Mouse (Mus musculus) adrenal gland, postnatal 36 days (tissue): Measurements from ENCODE around the gene Canx. TPM values are rescaled to one million over a fixed set of nuclear protein-coding genes. Genes with fewer than 3 reads are reported as not detected.

Source experiments
- DNase-seq, 2 experiments: peaks; one replicate each; pipeline ENCODE4 v3.0.0; 2021; ENCODE audit warnings: mixed read lengths in 1 of 2
- microRNA-seq: library from miRNA; unstranded; fragments of <30 nt; microRNA quantifications from one replicate; pipeline ENCODE4 v1.2.0, GENCODE M21; 2021
- total RNA-seq, 2 experiments: library from RNA; stranded (reverse); gene quantifications; 2 replicates each; pipeline ENCODE4 v1.2.3; 2021

The Canx gene
- total RNA-seq, 2 experiments from 2014 or later: 473 to 490 TPM

DNA sequence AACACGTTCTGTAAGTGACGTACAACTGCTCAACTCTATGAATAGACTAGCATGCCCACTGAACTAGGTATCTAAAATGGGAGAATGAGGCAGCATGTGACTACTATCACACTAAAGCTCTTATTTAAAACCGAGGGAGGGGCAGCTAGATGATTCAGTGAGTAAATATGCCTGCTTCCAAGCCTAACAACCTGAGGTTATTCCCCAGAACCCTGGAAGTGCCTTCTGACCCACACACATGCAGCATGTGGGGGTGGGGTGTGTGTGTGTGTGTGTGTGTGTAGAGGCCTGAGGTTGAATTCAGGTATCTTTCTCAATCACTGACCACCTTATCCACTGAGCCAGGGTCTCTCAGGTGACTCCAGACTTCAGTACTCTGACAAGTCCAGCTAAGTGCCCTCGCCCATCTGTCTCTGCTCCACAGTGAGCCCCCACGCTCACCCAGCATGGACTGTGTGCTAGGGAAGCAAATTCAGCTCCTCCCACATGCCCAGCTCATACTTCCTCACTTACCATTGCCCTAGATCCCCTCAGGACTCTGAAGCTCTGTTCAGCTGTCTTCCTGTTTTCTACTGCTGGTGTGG lies 49.8 kb downstream of the Canx start:
- no peak for DNase-seq

DNA sequence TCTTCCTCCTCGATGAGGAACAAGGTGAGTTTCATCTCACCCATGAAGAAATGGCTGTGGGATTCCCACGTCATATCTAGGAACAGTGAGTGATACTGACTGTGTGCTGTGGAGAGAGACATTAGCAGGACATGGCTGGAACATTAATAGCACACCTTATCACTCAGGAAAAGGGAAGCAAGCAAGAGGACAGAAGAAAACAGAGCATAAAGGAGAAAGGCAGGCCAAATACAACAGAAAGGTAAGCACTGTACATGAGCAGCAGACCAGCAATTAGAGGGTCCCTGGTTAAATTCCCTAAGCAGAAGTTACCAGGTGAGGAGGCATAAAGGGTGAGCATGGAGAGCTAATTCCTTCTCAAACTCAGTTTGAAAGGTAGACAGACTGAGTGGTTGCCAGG lies 50.4 kb downstream of the Canx start:
- no peak for DNase-seq

DNA sequence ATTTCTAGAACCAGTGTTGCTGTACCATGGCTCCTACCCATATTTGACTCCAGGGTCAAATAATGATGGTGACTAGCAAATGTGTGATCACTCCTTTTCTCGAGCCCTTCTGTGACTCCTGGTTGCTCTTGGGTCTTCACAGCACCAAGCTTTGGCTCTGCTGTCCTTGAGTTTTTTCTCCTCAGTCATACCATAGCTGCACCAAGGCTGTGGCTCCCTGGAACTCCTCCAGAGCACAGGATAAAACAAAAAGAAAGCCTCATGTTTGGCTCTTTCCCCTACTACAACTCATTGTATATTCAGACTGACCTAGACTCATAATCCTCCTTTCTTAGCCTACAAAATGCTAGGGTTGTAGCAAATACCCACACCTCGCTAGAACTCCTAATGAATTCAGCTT lies 52.7 kb downstream of the Canx start:
- DNase-seq: peak; percentile 42 to 56

- no peak for DNase-seq
Measured at GRCm38 (mm10) chr11:50269885-50270284, 55.6 kb downstream of the Canx start.

GRCm38 (mm10) chr11:50269163-50269562 lies 56.3 kb downstream of the Canx start:
- peak; percentile 42 to 45 for DNase-seq

DNA sequence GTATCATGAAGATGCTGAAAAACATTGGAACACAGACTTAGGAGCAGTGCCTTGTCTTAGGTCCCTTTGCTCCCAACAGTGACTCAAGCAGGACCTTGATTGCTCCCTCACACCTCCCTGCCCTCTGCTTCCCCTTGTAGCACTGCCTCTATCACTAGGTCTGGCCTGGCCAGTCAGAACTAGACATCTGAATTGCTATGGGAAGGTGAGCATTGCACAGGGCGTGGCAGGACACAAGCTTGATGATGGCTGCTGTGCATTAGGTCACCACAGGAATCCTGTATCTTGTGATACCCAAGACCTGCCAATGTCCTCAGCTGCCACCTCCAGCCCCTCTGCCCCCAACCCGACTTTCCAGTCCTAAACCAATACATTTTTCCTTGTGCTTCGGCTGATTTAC lies 58.5 kb downstream of the Canx start:
- no peak for DNase-seq

- DNase-seq: no peak
Measured at GRCm38 (mm10) chr11:50265931-50266330, 59.5 kb downstream of the Canx start.

GRCm38 (mm10) chr11:50263198-50263597 lies 62.3 kb downstream of the Canx start:
- DNase-seq: no peak

DNA sequence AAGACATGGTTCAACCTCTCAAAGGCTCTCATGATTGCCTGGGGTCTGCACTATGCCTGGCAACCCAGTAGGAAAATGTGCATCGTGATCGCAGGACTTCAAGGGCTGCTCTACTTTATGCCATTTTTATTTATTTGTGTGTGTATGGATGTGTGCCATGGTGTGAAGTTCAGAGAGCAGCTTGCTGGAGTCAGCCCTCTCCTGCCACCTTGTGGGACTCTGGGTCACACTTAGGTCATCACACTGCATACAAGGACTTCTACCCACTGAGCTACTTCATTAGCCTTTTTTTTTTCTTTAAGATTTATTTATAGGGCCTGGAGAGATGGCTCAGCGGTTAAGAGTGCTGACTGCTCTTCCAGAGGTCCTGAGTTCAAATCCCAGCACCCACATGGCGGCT lies 63.5 kb downstream of the Canx start:
- DNase-seq: peak in 1 of 2 experiments; percentile 46

DNA sequence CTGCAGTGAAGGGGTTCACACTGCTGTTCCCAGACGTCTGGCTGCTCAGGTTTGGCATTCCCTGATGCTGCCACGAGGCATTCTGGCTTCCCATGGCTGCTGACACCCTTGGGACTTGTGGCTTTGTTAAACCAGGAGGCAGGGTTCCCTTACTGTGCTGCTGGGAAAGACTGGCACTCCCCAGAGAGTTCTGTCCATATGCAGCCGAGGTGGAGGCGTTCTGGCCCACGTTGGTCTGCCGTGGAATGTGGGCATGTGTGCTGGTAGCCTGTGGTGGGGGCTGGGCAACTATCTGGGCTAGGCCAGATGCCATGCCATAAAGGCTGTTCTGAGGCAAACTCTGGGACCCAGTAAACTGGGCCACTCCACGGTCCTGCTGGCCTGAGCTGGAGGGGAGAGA lies 67.2 kb downstream of the Canx start:
- DNase-seq: no peak

DNA sequence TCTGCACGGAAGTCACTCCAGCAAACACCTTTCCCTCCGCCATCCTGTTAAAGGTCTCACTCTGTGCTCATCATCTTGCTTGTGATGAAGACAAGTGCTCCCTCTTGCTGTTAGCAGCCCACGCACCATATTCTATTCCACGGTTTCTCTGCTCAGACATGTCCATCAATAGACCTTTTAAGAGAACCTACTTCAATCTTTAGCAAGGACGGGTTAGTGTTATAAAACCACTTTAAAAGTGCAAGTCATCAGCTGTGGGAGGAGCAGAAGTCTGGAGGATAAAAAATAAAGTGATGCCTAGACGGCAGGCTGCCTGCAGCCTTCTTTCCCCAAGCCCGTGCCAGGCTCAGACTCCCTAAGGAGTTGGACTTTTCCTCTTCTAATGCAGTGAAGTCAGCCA lies 68.9 kb downstream of the Canx start:
- no peak for DNase-seq

- no peak for DNase-seq
Measured at GRCm38 (mm10) chr11:50254010-50254580, 71.4 kb downstream of the Canx start.

GRCm38 (mm10) chr11:50253393-50253792 lies 72.1 kb downstream of the Canx start:
- DNase-seq: no peak

DNA sequence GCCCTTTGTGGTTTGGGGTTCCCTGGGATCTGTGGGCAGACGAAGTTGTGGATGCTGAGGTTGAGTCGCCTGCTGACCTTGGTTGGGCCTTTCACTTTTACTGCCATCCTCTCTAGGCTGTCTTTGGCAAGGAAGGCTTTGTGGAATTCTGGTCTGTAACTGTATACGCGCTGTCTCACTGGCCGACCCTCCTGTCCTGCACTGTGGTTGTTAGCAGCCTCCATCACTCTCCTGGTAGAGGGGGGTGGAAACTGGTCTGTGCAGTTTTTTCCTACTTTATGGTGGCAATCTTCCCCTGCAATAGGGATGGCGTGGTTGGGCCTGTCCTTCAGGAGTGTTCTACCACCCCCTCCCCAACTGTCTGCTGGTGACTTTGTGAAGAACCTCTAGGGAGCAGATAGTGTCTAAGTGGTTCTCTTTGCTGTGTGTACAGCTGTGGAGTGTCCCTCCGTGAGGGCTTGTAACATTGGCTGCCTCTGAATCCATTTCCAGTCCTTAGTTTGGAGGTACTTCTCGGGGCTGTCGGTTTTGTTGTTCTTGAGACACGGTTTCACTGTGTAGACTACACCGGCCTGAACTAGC lies 72.7 kb downstream of the Canx start:
- no peak for DNase-seq

- DNase-seq: peak; percentile 47 to 50
Measured at GRCm38 (mm10) chr11:50252166-50252565, 73.3 kb downstream of the Canx start.

- no peak for DNase-seq
Measured at GRCm38 (mm10) chr11:50248473-50249171, 76.9 kb downstream of the Canx start.

GRCm38 (mm10) chr11:50245269-50245668 lies 80.2 kb downstream of the Canx start:
- no peak for DNase-seq

Small RNAs within 50 kb of the gene (microRNA-seq; reads per million reads assigned to microRNA genes)
- gene Mir804: not detected

Other genes with a start within 250 kb of the Canx start
- 100 to 1,000 TPM; 121 to 155 TPM for gene Tbc1d9b, start 194.3 kb downstream of the Canx start, total RNA-seq
- 10 to 100 TPM in 1 of 2 experiments, 1 to 10 TPM in 1; 7.4 to 10.9 TPM for gene Mrnip, start 151.2 kb downstream of the Canx start, total RNA-seq
- 100 to 1,000 TPM; 862 to 881 TPM for gene Sqstm1, start 114.8 kb downstream of the Canx start, total RNA-seq
- 100 to 1,000 TPM; 116 to 149 TPM for gene Mgat4b, start 114.8 kb downstream of the Canx start, total RNA-seq
- 10 to 100 TPM; 10.5 to 23.5 TPM for gene Ltc4s, start 87.1 kb downstream of the Canx start, total RNA-seq
- gene Maml1, start 33.4 kb downstream of the Canx start, total RNA-seq: 10 to 100 TPM; 24.7 to 26.0 TPM
- not detected for gene Cby3, start 28.8 kb upstream of the Canx start, total RNA-seq
- 100 to 1,000 TPM; 212 to 305 TPM for gene Hnrnph1, start 51.3 kb upstream of the Canx start, total RNA-seq
- 10 to 100 TPM; 38.2 to 39.8 TPM for gene Rufy1, start 105.5 kb upstream of the Canx start, total RNA-seq